Mouse (Mus musculus) adrenal gland, adult 18-20 months (tissue): ENCODE measurements around the gene Itga5. TPM values are rescaled to one million over a fixed set of nuclear protein-coding genes. Genes with fewer than 3 reads are reported as not detected.
A peak's percentile ranks its signal among the peaks of the same experiment; 100 is the strongest.
"Not testable (repeated sequence)": the region's sequence is repeated elsewhere in the genome, so short reads cannot be mapped to it uniquely, and the experiment has no call there.

Source experiments
- DNase-seq, 2 experiments: peaks; one replicate each; pipeline ENCODE4 v3.0.0; 2021 to 2022; ENCODE audit warnings: low spot score in 2 of 2
- long read RNA-seq, 2 experiments: library from polyadenylated mRNA; stranded (forward); transcript quantifications; one replicate each; pipeline ENCODE4 v2.0.0; 2021
- total RNA-seq, 2 experiments: library from RNA; stranded (reverse); gene quantifications; 1 replicate in 1 of 2; 2 replicates in 1 of 2; pipeline ENCODE4 v1.2.3; 2021

Itga5 gene
- 10 to 100 TPM; 27.1 to 31.7 TPM for total RNA-seq
- long read RNA-seq, experiment 1, full-length matches to known transcripts = 14 of 26 reads
- long read RNA-seq, experiment 1, partial matches to known transcripts = 8 of 26 reads
- long read RNA-seq, experiment 1, other reads (novel, unspliced or antisense) = 4 of 26 reads
- long read RNA-seq, experiment 2, full-length matches to known transcripts = 4 of 40 reads
- long read RNA-seq, experiment 2, partial matches to known transcripts = 32 of 40 reads
- long read RNA-seq, experiment 2, other reads (novel, unspliced or antisense) = 4 of 40 reads

GRCm38 (mm10) chr15:103366376-103367149, at the start of gene Itga5:
Gene Itga5 (minus strand): TSS chr15:103366763.
- DNase-seq = peak; percentile 82 to 86

- not testable (repeated sequence) for DNase-seq
Observed at GRCm38 (mm10) chr15:103405586-103405985, 39.0 kb upstream of the Itga5 start.

GRCm38 (mm10) chr15:103401361-103401760, 34.8 kb upstream of the Itga5 start:
- DNase-seq = no peak

GRCm38 (mm10) chr15:103393577-103393976, 27.0 kb upstream of the Itga5 start:
- no peak for DNase-seq

GRCm38 (mm10) chr15:103388556-103389145, 22.1 kb upstream of the Itga5 start:
- no peak for DNase-seq

GRCm38 (mm10) chr15:103383771-103384488, 17.4 kb upstream of the Itga5 start:
- DNase-seq = peak in 1 of 2 experiments; percentile 48

GRCm38 (mm10) chr15:103382795-103383406, 16.3 kb upstream of the Itga5 start:
- peak in 1 of 2 experiments; percentile 57 for DNase-seq

GRCm38 (mm10) chr15:103382075-103382474, 15.5 kb upstream of the Itga5 start:
- DNase-seq = no peak

GRCm38 (mm10) chr15:103378665-103379356, 12.2 kb upstream of the Itga5 start:
- no peak for DNase-seq

- DNase-seq = no peak
Observed at GRCm38 (mm10) chr15:103377752-103378664, 11.4 kb upstream of the Itga5 start.

- DNase-seq = no peak
Observed at GRCm38 (mm10) chr15:103376837-103377269, 10.3 kb upstream of the Itga5 start.

- no peak for DNase-seq
Observed at GRCm38 (mm10) chr15:103375112-103375800, 8.7 kb upstream of the Itga5 start.

GRCm38 (mm10) chr15:103372461-103372860, 5.9 kb upstream of the Itga5 start:
- DNase-seq = no peak

GRCm38 (mm10) chr15:103371741-103372140, 5.2 kb upstream of the Itga5 start:
- DNase-seq = no peak

GRCm38 (mm10) chr15:103371208-103371607, 4.6 kb upstream of the Itga5 start:
- DNase-seq = no peak

- DNase-seq = no peak
Observed at GRCm38 (mm10) chr15:103370462-103370861, 3.9 kb upstream of the Itga5 start.

GRCm38 (mm10) chr15:103369123-103369522, 2.6 kb upstream of the Itga5 start:
- DNase-seq = no peak

- DNase-seq = no peak
Observed at GRCm38 (mm10) chr15:103368179-103368940, 1.8 kb upstream of the Itga5 start.
